Mouse (Mus musculus) thymus, adult 2 months (tissue): ENCODE results near the gene Rcan1.
"Not testable (repeated sequence)": the region's sequence is repeated elsewhere in the genome, so short reads cannot be mapped to it uniquely, and the experiment has no call there.

Source experiments
- CTCF ChIP-seq: fragments of 200-500 bp; IDR thresholded peaks from 2 replicates; pipeline ENCODE4 v1.5.1; 2012; ENCODE audit warnings: mild to moderate bottlenecking, control low read depth, low read length, moderate library complexity, borderline replicate concordance; ENCODE audit not compliant: control insufficient read depth, poor library complexity, insufficient read depth; ENCODE audit errors: extremely low read depth
- POLR2A ChIP-seq: fragments of 200-500 bp; IDR thresholded peaks from 2 replicates; pipeline ENCODE4 v1.6.1; 2012; ENCODE audit warnings: mild to moderate bottlenecking, low read length, control low read depth, moderate library complexity; ENCODE audit not compliant: control insufficient read depth, poor library complexity, insufficient read depth; ENCODE audit errors: extremely low read depth

GRCm38 (mm10) chr16:92415038-92415437 is 55.6 kb downstream of the Rcan1 start:
- TF ChIP-seq CTCF, POLR2A: not testable (repeated sequence)
